Mouse (Mus musculus): ENCODE results near the gene Irgm1. TPM values are rescaled to one million over a fixed set of nuclear protein-coding genes. Genes with fewer than 3 reads are reported as not detected.

Irgm1 gene
- total and polyA plus RNA-seq, 3 experiments, result 25.7 to 58.1 (median 49.0) TPM

DNA sequence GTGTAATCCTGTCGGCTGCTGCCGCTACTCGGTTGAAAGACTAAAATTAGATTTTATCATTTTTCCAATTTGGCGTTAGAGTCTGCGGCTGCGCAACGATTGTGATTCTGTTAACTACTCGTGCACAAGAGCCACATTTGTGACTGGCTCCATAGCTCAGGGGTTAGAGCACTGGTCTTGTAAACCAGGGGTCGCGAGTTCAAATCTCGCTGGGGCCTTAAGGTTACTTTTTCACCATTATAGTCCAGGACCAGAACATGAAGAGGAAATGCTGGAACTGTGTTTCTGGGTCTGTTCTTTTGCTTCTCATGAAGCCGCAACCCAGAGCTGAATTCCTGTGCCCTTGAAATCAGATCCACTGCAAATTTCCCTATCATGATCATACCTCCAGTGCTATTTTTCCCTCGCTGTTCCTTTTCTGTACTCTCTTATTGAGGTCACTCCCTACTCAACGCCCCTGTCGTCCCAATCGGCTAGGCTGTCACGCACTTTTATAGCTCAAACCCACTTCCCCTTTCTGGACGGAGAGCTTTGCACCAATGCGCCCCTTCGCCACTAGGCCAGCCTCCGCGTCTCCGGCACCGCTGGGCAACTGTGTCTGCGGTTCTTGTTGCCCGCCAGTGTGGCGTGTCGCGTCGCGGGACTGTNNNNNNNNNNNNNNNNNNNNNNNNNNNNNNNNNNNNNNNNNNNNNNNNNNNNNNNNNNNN is 17.9 kb downstream of the Irgm1 start:
- TF ChIP-seq ZNF384 (IDR thresholded peaks at IDR 0.05; ENCODE audit: low read depth, low read length), result no peak
- TF ChIP-seq CHD2 (IDR thresholded peaks at IDR 0.05; ENCODE audit: low read length), result no peak
- TF ChIP-seq KAT2A (IDR thresholded peaks at IDR 0.05; ENCODE audit: insufficient replicate concordance, low read length), result peak; percentile 81; the same call in 1 of the 2 replicates
- TF ChIP-seq MAZ (IDR thresholded peaks at IDR 0.05; ENCODE audit: low read depth, low read length), result no peak
- TF ChIP-seq E2F4 (IDR thresholded peaks at IDR 0.05; ENCODE audit: insufficient replicate concordance, low read depth, low read length), result 0 out of 2 replicates have a peak, but pooled peaks have one; percentile 63
- peak; percentile 40; the same call in 1 of the 2 replicates for TF ChIP-seq ETS1 (conservative IDR thresholded peaks at IDR 0.05; ENCODE audit: low read depth, low read length)
- TF ChIP-seq JUND (conservative IDR thresholded peaks at IDR 0.05; ENCODE audit: low read depth, low read length), result peak; percentile 38; the same call in 1 of the 2 replicates
- TF ChIP-seq IRF4 (IDR thresholded peaks at IDR 0.05; ENCODE audit: low read depth, low read length), result peak; percentile 79
- TF ChIP-seq USF1 (IDR thresholded peaks at IDR 0.05; ENCODE audit: low read depth, low read length), result no peak
- TF ChIP-seq USF2 (conservative IDR thresholded peaks at IDR 0.05; ENCODE audit: low read depth, low read length), result no peak
- TF ChIP-seq SIN3A (IDR thresholded peaks at IDR 0.05; ENCODE audit: low read length), result peak; percentile 96; the same call in 1 of the 2 replicates
- peak; percentile 100 for TF ChIP-seq TBP (conservative IDR thresholded peaks at IDR 0.05; ENCODE audit: low read depth, low read length)
- peak; percentile 21; the same call in 1 of the 2 replicates for TF ChIP-seq RCOR1 (conservative IDR thresholded peaks at IDR 0.05; ENCODE audit: low read depth, low read length)
- TF ChIP-seq PAX5 (IDR thresholded peaks at IDR 0.05; ENCODE audit: low read length), result no peak
- TF ChIP-seq ELF1 (IDR thresholded peaks at IDR 0.05; ENCODE audit: low read depth, low read length), result peak; percentile 99
- TF ChIP-seq RAD21 (IDR thresholded peaks at IDR 0.05; ENCODE audit: low read depth, low read length), result peak; percentile 13
- peak; percentile 90; the same call in 1 of the 2 replicates for TF ChIP-seq CHD1 (IDR thresholded peaks at IDR 0.05; ENCODE audit: low read depth, low read length)
- peak; percentile 85 for TF ChIP-seq NRF1 (IDR thresholded peaks at IDR 0.05; ENCODE audit: low read depth, low read length)
- TF ChIP-seq ZMIZ1 (IDR thresholded peaks at IDR 0.05; ENCODE audit: low read depth, low read length), result no peak; the same call in 1 of the 2 replicates
- peak; percentile 77 for TF ChIP-seq MYC (IDR thresholded peaks at IDR 0.05; ENCODE audit: low read depth, low read length)
- TF ChIP-seq MXI1 (IDR thresholded peaks at IDR 0.05; ENCODE audit: low read depth, low read length), result peak; percentile 79
- TF ChIP-seq ZC3H11A (IDR thresholded peaks at IDR 0.05; ENCODE audit: low read depth, low read length), result no peak
- peak; percentile 46 for TF ChIP-seq TCF12 (IDR thresholded peaks at IDR 0.05; ENCODE audit: low read depth, low read length)
- TF ChIP-seq EP300 (IDR thresholded peaks at IDR 0.05; ENCODE audit: low read length), result peak; percentile 76
- peak; percentile 61 for TF ChIP-seq MAX (IDR thresholded peaks at IDR 0.05; ENCODE audit: low read length)
- no peak for TF ChIP-seq ZKSCAN1 (IDR thresholded peaks at IDR 0.05; ENCODE audit: borderline replicate concordance, low read depth, low read length)
- no peak for TF ChIP-seq GABPA (IDR thresholded peaks at IDR 0.05; ENCODE audit: insufficient replicate concordance, low read depth, low read length)
- peak; percentile 62 for TF ChIP-seq HCFC1 (IDR thresholded peaks at IDR 0.05; ENCODE audit: low read depth, low read length)
- TF ChIP-seq SMC3 (IDR thresholded peaks at IDR 0.05; ENCODE audit: low read depth, low read length), result peak; percentile 27
- TF ChIP-seq CTCF (conservative IDR thresholded peaks at IDR 0.05 in 1 of 2, IDR thresholded peaks at IDR 0.05 in 1 of 2; ENCODE audit: low read depth in 2 of 2, low read length in 2 of 2), result peak in 1 of 2 experiments; percentile 44; a peak in 2 of 4 replicates
- TF ChIP-seq POLR2AphosphoS2 (IDR thresholded peaks at IDR 0.05; ENCODE audit: low read depth, low read length), result no peak
- TF ChIP-seq MAFK (IDR thresholded peaks at IDR 0.05; ENCODE audit: insufficient replicate concordance, low read length), result peak; percentile 98
- peak; percentile 60 for TF ChIP-seq POLR2A (IDR thresholded peaks at IDR 0.05; ENCODE audit: low read depth, low read length)
- no peak; the same call in 1 of the 2 replicates for TF ChIP-seq BHLHE40 (IDR thresholded peaks at IDR 0.05; ENCODE audit: low read depth, low read length)
- peak; percentile 77; the same call in 1 of the 2 replicates for TF ChIP-seq MEF2A (IDR thresholded peaks at IDR 0.05; ENCODE audit: borderline replicate concordance, low read depth, low read length)
- TF ChIP-seq UBTF (IDR thresholded peaks at IDR 0.05; ENCODE audit: low read depth, low read length), result peak; percentile 90
- 0 out of 2 replicates have a peak, but pooled peaks have one; percentile 25 for TF ChIP-seq JUN (IDR thresholded peaks at IDR 0.05; ENCODE audit: insufficient read depth, low read depth, low read length)
- TF ChIP-seq NELFE (IDR thresholded peaks at IDR 0.05; ENCODE audit: low read depth, low read length), result peak; percentile 51; the same call in 1 of the 2 replicates
- peak; percentile 94 for DNase-seq (ENCODE audit: extremely low read depth)
- Histone ChIP-seq H3K27ac (ENCODE audit: insufficient read depth, low read depth) (peak overlapping the region; percentile 61), H3K79me2 (replicated peaks; ENCODE audit: control insufficient read depth, extremely low read depth, insufficient read depth, poor library complexity, severe bottlenecking) (no peaks in the 10 kb centered on the region), H3K4me1 (ENCODE audit: control insufficient read depth in 1 of 2, insufficient read depth in 2 of 2) (peaks cover 0 to 24% of the 10 kb centered on the region in 2 experiments; a peak in 2 of 4 replicates), H3K4me3 (replicated peaks in 1 of 3; ENCODE audit: low read depth in 2 of 3, low read length in 2 of 3, poor library complexity in 1 of 3) (peak overlapping the region; percentile 58 to 88 (median 64)), H3K9ac (ENCODE audit: insufficient read depth, low read depth) (peak overlapping the region; percentile 68), H3K27me3 (replicated peaks) (peaks cover 2% of the 10 kb centered on the region), H3K36me3 (replicated peaks in 1 of 2; ENCODE audit: control insufficient read depth in 1 of 2, insufficient read depth in 1 of 2, low read length in 1 of 2) (peaks cover 18 to 21% of the 10 kb centered on the region in 2 experiments), H3K4me2 (ENCODE audit: insufficient read depth, low read depth, poor library complexity, severe bottlenecking) (peak overlapping the region; percentile 59), H3K9me3 (replicated peaks; ENCODE audit: low read length) (peaks cover 12% of the 10 kb centered on the region)
- in situ Hi-C loops (cut with MboI; ENCODE audit: low pct_ligation_motif_present, low pct_unique_long_range_greater_than_20kb, low sequenced_read_pairs), result loop anchor here (5.0 to 25.0 kb wide), 3 partner anchors 36 to 559 kb away; partner anchors contain the start of genes Olfr1389 and Trim41
- dilution Hi-C loops (cut with MboI; ENCODE audit: extremely low pct_ligation_motif_present, extremely low pct_unique_long_range_greater_than_20kb, low sequenced_read_pairs), result no loop called here

Data from CH12.LX (cell line).